Mouse (Mus musculus) limb, embryonic 14.5 days (tissue): ENCODE data around the gene Vsir. TPM values are rescaled to one million over a fixed set of nuclear protein-coding genes. Genes with fewer than 3 reads are reported as not detected.

Experiments
- ATAC-seq: fragments of 200-750 bp; cut with Nextera tagmentation; 2 replicates; pipeline ENCODE4 v1.8.0; 2017; ENCODE audit warnings: low read depth, moderate number of reproducible peaks, moderate TSS enrichment; ENCODE audit not compliant: low FRiP score
- DNase-seq: peaks from one replicate; pipeline ENCODE4 v3.0.0-alpha.2; 2015; ENCODE audit warnings: low spot score
- H3K27ac ChIP-seq: fragments of 300-500 bp; sonication (generic); replicated peaks from 2 replicates; pipeline ENCODE4 v1.5.1; 2014; ENCODE audit warnings: low read depth, mild to moderate bottlenecking, low read length, moderate library complexity, mixed read lengths
- H3K27me3 ChIP-seq: fragments of 300-500 bp; sonication (generic); 2 replicates; pipeline ENCODE4 v1.6.1; 2014; ENCODE audit warnings: low read length, mixed read lengths; ENCODE audit not compliant: control insufficient read depth, insufficient read depth
- H3K36me3 ChIP-seq: fragments of 300-500 bp; sonication (generic); 2 replicates; pipeline ENCODE4 v1.6.1; 2014; ENCODE audit warnings: mild to moderate bottlenecking, low read length, moderate library complexity, mixed read lengths; ENCODE audit not compliant: control insufficient read depth, insufficient read depth
- H3K4me1 ChIP-seq: fragments of 300-500 bp; sonication (generic); 2 replicates; pipeline ENCODE4 v1.6.1; 2014; ENCODE audit warnings: antibody characterized with exemption, low read length, mixed read lengths; ENCODE audit not compliant: control insufficient read depth, insufficient read depth
- H3K4me2 ChIP-seq: fragments of 300-500 bp; sonication (generic); replicated peaks from 2 replicates; pipeline ENCODE4 v1.6.1; 2014; ENCODE audit warnings: low read depth, mild to moderate bottlenecking, low read length, moderate library complexity; ENCODE audit not compliant: severe bottlenecking
- H3K4me3 ChIP-seq: fragments of 300-500 bp; sonication (generic); replicated peaks from 2 replicates; pipeline ENCODE4 v1.5.1; 2014; ENCODE audit warnings: low read length
- H3K9ac ChIP-seq: fragments of 300-500 bp; sonication (generic); 2 replicates; pipeline ENCODE4 v1.6.1; 2014; ENCODE audit warnings: mild to moderate bottlenecking, low read depth, low read length, moderate library complexity; ENCODE audit not compliant: severe bottlenecking
- H3K9me3 ChIP-seq: fragments of 300-500 bp; sonication (generic); 2 replicates; pipeline ENCODE4 v1.6.1; 2016; ENCODE audit warnings: low read length; ENCODE audit not compliant: control insufficient read depth
- POLR2A ChIP-seq: fragments of 200-500 bp; IDR thresholded peaks from 2 replicates; pipeline ENCODE4 v1.8.0; 2012; ENCODE audit warnings: inconsistent platforms, mild to moderate bottlenecking, moderate library complexity, borderline replicate concordance; ENCODE audit not compliant: insufficient read depth, insufficient read length; ENCODE audit errors: extremely low read depth
- WGBS: fragments of 180-500 bp; shearing (Covaris S2); extraction: QIAGEN DNeasy Blood & Tissue Kit; methylation state at CpG from one replicate; pipeline ENCODE4 v1.1.7; 2014; 5-methylcytosine and 5-hydroxymethylcytosine counted together
- polyA plus RNA-seq, 2 experiments: library from polyadenylated mRNA; depleted of rRNA in 1 of 2; stranded (reverse) in 1 of 2; unstranded in 1 of 2; fragments of >200 nt; fragmentation: Nextera tagmentation in 1 of 2; extraction: Ambion mirVana in 1 of 2; gene quantifications; 2 replicates each; pipeline versions ENCODE4 v1.2.1 to v1.2.3; 2012 to 2014

The Vsir gene
- polyA plus RNA-seq, 2 experiments = 4.0 to 9.4 TPM

- no peak overlapping the region for H3K4me2 ChIP-seq
- no peaks in the 10 kb centered on the region for H3K27me3 ChIP-seq
- no peak overlapping the region for H3K9ac ChIP-seq
- H3K36me3 ChIP-seq = no peaks in the 10 kb centered on the region
- no peak overlapping the region for H3K4me3 ChIP-seq
- DNase-seq (no peak), ATAC-seq (no peak)
- no peaks in the 10 kb centered on the region for H3K4me1 ChIP-seq
- no peak for TF ChIP-seq POLR2A
- H3K9me3 ChIP-seq = no peaks in the 10 kb centered on the region
- 78% methylated on average over 2 of the region's 2 CpGs for WGBS
- H3K27ac ChIP-seq = no peak overlapping the region
Observed at GRCm38 (mm10) chr10:60417041-60417440, 70.4 kb downstream of the Vsir start.

- Histone ChIP-seq H3K9me3 (no peaks in the 10 kb centered on the region), H3K27ac (no peak overlapping the region), H3K9ac (no peak overlapping the region), H3K4me3 (no peak overlapping the region), H3K4me2 (no peak overlapping the region), H3K36me3 (no peaks in the 10 kb centered on the region), H3K27me3 (no peaks in the 10 kb centered on the region), H3K4me1 (no peaks in the 10 kb centered on the region)
- no peak for TF ChIP-seq POLR2A
- ATAC-seq (no peak), DNase-seq (peak; percentile 70)
- 14% methylated on average over 3 of the region's 3 CpGs for WGBS
Observed at GRCm38 (mm10) chr10:60418137-60418536, 71.5 kb downstream of the Vsir start.

- H3K27me3 ChIP-seq = no peaks in the 10 kb centered on the region
- DNase-seq = no peak
- 23% methylated on average over 4 of the region's 4 CpGs for WGBS
Observed at GRCm38 (mm10) chr10:60419624-60420023, 73.0 kb downstream of the Vsir start.

More at GRCm38 (mm10) chr10:60419624-60420023, 73.0 kb downstream of the Vsir start:
- H3K9ac ChIP-seq = no peak overlapping the region
- H3K27ac ChIP-seq = no peak overlapping the region
- H3K36me3 ChIP-seq = no peaks in the 10 kb centered on the region
- H3K4me2 ChIP-seq = no peak overlapping the region
- no peaks in the 10 kb centered on the region for H3K4me1 ChIP-seq
- H3K4me3 ChIP-seq = no peak overlapping the region
- ATAC-seq = no peak
- no peaks in the 10 kb centered on the region for H3K9me3 ChIP-seq
- TF ChIP-seq POLR2A = no peak

Other genes starting within 250 kb of the Vsir start
- 17.4 and 17.7 TPM in 2 replicates for gene Spock2, start 240.6 kb upstream of the Vsir start, polyA plus RNA-seq (2012; rRNA removed)
- 7.3 and 7.6 TPM in 2 replicates for gene Spock2, start 240.6 kb upstream of the Vsir start, polyA plus RNA-seq (2014; fragmentation: Nextera tagmentation; extraction: Ambion mirVana)
- gene Chst3, start 127.6 kb upstream of the Vsir start, polyA plus RNA-seq (2012; rRNA removed) = 7.7 and 9.7 TPM in 2 replicates
- 2.0 TPM in 2 replicates for gene Chst3, start 127.6 kb upstream of the Vsir start, polyA plus RNA-seq (2014; fragmentation: Nextera tagmentation; extraction: Ambion mirVana)
- gene Psap, start 69.2 kb upstream of the Vsir start, polyA plus RNA-seq (2012; rRNA removed) = 648 and 665 TPM in 2 replicates
- gene Psap, start 69.2 kb upstream of the Vsir start, polyA plus RNA-seq (2014; fragmentation: Nextera tagmentation; extraction: Ambion mirVana) = 121 and 125 TPM in 2 replicates
- gene Gm17455, start 52.9 kb downstream of the Vsir start, polyA plus RNA-seq (2012; rRNA removed) = 0.45 and 0.96 TPM in 2 replicates
- 0.51 and 2.8 TPM in 2 replicates for gene Gm17455, start 52.9 kb downstream of the Vsir start, polyA plus RNA-seq (2014; fragmentation: Nextera tagmentation; extraction: Ambion mirVana)